In the genomic region with DNA sequence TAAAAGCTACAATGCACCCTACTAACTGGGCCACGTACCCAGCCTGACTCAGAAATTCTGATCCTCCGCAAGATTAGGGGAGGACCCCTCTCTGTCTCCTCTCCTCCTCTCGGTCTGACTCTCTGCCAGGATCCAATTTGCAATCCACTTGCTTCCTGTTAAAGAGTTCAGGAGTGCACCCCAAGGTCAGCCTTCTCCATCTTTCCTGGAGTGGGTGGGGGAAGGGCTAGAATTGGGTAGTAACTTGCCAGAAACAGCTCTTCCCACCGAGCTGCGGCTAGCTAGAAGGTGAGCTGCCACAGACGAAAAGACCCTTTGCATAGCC, we compare ENCODE assay signal across 8 mouse cellular contexts. TPM values are rescaled to one million over a fixed set of nuclear protein-coding genes. Genes with fewer than 3 reads are reported as not detected.
DNase-seq lines count a peak whose midpoint lies in the region; ATAC-seq lines count a peak whose summit lies in the region.

No protein-coding gene starts in this region.

- DNase-seq in urinary bladder, postnatal 25 days (ENCODE audit: low spot score): peak; percentile 43
- no peak for DNase-seq in urinary bladder, adult 18-20 months (ENCODE audit: low spot score in 2 of 2)
- DNase-seq in hindbrain, embryonic 14.5 days (ENCODE audit: low spot score): no peak
- no peak for DNase-seq in liver, embryonic 13.5 days
- no peak for DNase-seq in frontal cortex, postnatal 36 days (ENCODE audit: low spot score in 2 of 2)
- DNase-seq in thymus, postnatal 4 days: no peak

- WGBS in embryonic facial prominence, embryonic 12.5 days: 3% methylated on average over 6 of the region's 6 CpGs
- WGBS in hindbrain, embryonic 14.5 days: 6% methylated on average over 6 of the region's 6 CpGs
- WGBS in liver, embryonic 13.5 days (ENCODE audit: insufficient replicate concordance): 13% methylated on average over 6 of the region's 6 CpGs
- WGBS in neural tube, embryonic 13.5 days: 2% methylated on average over 6 of the region's 6 CpGs

- ATAC-seq in embryonic facial prominence, embryonic 12.5 days (ENCODE audit: insufficient number of reproducible peaks, insufficient read depth, low FRiP score, low TSS enrichment): no peak
- 0 out of 2 replicates have a peak, but pooled peaks have one; percentile 6 for ATAC-seq in hindbrain, embryonic 14.5 days (ENCODE audit: low FRiP score)
- ATAC-seq in liver, embryonic 13.5 days (ENCODE audit: low read depth): no peak
- peak; percentile 12; the same call in 1 of the 2 replicates for ATAC-seq in neural tube, embryonic 13.5 days (ENCODE audit: low read depth)

- no peaks in the 10 kb centered on the region for H3K36me3 ChIP-seq in embryonic facial prominence, embryonic 12.5 days
- no peaks in the 10 kb centered on the region for H3K36me3 ChIP-seq in hindbrain, embryonic 14.5 days (replicated peaks; ENCODE audit: control insufficient read depth, insufficient read depth)
- H3K36me3 ChIP-seq in liver, embryonic 13.5 days: no peaks in the 10 kb centered on the region
- no peaks in the 10 kb centered on the region for H3K36me3 ChIP-seq in neural tube, embryonic 13.5 days

- H3K4me1 ChIP-seq in embryonic facial prominence, embryonic 12.5 days: peaks cover 14% of the 10 kb centered on the region; the same call in 1 of the 2 replicates
- peaks cover 12% of the 10 kb centered on the region; the same call in 1 of the 2 replicates for H3K4me1 ChIP-seq in hindbrain, embryonic 14.5 days (replicated peaks; ENCODE audit: control insufficient read depth, insufficient read depth, low read length)
- peaks cover 30% of the 10 kb centered on the region for H3K4me1 ChIP-seq in liver, embryonic 13.5 days (replicated peaks)
- peaks cover 33% of the 10 kb centered on the region for H3K4me1 ChIP-seq in neural tube, embryonic 13.5 days (replicated peaks)

- peak overlapping the region; percentile 95 for H3K27ac ChIP-seq in embryonic facial prominence, embryonic 12.5 days
- peak overlapping the region; percentile 86 for H3K27ac ChIP-seq in hindbrain, embryonic 14.5 days
- H3K27ac ChIP-seq in liver, embryonic 13.5 days: peak overlapping the region; percentile 70
- peak overlapping the region; percentile 90 for H3K27ac ChIP-seq in neural tube, embryonic 13.5 days (replicated peaks)

- H3K27me3 ChIP-seq in embryonic facial prominence, embryonic 12.5 days: no peaks in the 10 kb centered on the region
- H3K27me3 ChIP-seq in hindbrain, embryonic 14.5 days (ENCODE audit: control insufficient read depth, insufficient read depth, low read length): 0 out of 2 replicates have a peak, but pooled peaks cover 6% of the 10 kb centered on the region
- no peaks in the 10 kb centered on the region for H3K27me3 ChIP-seq in liver, embryonic 13.5 days
- H3K27me3 ChIP-seq in neural tube, embryonic 13.5 days: no peaks in the 10 kb centered on the region

- H3K4me3 ChIP-seq in embryonic facial prominence, embryonic 12.5 days: peak overlapping the region; percentile 63
- peak overlapping the region; percentile 52 for H3K4me3 ChIP-seq in hindbrain, embryonic 14.5 days (replicated peaks; ENCODE audit: low read length)
- H3K4me3 ChIP-seq in liver, embryonic 13.5 days (replicated peaks): peak overlapping the region; percentile 72
- H3K4me3 ChIP-seq in neural tube, embryonic 13.5 days: peak overlapping the region; percentile 52

- peak overlapping the region; percentile 72; the same call in 1 of the 2 replicates for H3K9ac ChIP-seq in embryonic facial prominence, embryonic 12.5 days
- peak overlapping the region; percentile 67 for H3K9ac ChIP-seq in hindbrain, embryonic 14.5 days
- H3K9ac ChIP-seq in liver, embryonic 13.5 days: peak overlapping the region; percentile 76
- peak overlapping the region; percentile 70 for H3K9ac ChIP-seq in neural tube, embryonic 13.5 days

- H3K4me2 ChIP-seq in embryonic facial prominence, embryonic 12.5 days (replicated peaks): peak overlapping the region; percentile 59
- peak overlapping the region; percentile 88 for H3K4me2 ChIP-seq in hindbrain, embryonic 14.5 days (replicated peaks)
- peak overlapping the region; percentile 92 for H3K4me2 ChIP-seq in liver, embryonic 13.5 days
- H3K4me2 ChIP-seq in neural tube, embryonic 13.5 days: peak overlapping the region; percentile 66

- no peaks in the 10 kb centered on the region for H3K9me3 ChIP-seq in embryonic facial prominence, embryonic 12.5 days
- H3K9me3 ChIP-seq in hindbrain, embryonic 14.5 days (ENCODE audit: control insufficient read depth, low read length): no peaks in the 10 kb centered on the region
- no peaks in the 10 kb centered on the region for H3K9me3 ChIP-seq in liver, embryonic 13.5 days (replicated peaks)
- 0 out of 2 replicates have a peak, but pooled peaks cover 2% of the 10 kb centered on the region for H3K9me3 ChIP-seq in neural tube, embryonic 13.5 days

RNA-seq across cellular contexts. Expression of gene Spred2, which starts 4.8 kb away (rescaled TPM):
- polyA plus RNA-seq in embryonic facial prominence, embryonic 12.5 days (2016; fragmentation: Nextera tagmentation; extraction: Ambion mirVana): 7.9 and 10.0 TPM in 2 replicates
- polyA plus RNA-seq in hindbrain, embryonic 14.5 days (2014; fragmentation: Nextera tagmentation; extraction: Ambion mirVana): 6.4 and 8.0 TPM in 2 replicates
- 2.3 and 2.5 TPM in 2 replicates for polyA plus RNA-seq in liver, embryonic 13.5 days (2015; fragmentation: Nextera tagmentation; extraction: Ambion mirVana)
- 6.5 and 8.5 TPM in 2 replicates for polyA plus RNA-seq in neural tube, embryonic 13.5 days (2015; fragmentation: Nextera tagmentation; extraction: Ambion mirVana)

Comparison
In these comparisons a context has a peak if more than half of its experiments do, and no peak if none do; other contexts are left out.
1. ATAC-seq: peak in hindbrain, embryonic 14.5 days (single experiment) and neural tube, embryonic 13.5 days (single experiment); none in embryonic facial prominence, embryonic 12.5 days (single experiment) and liver, embryonic 13.5 days (single experiment).
2. Peak in every context shown above with its lines, with median percentiles within 50 percentile points of each other: H3K27ac ChIP-seq, H3K4me2 ChIP-seq, H3K4me3 ChIP-seq and H3K9ac ChIP-seq.